Mouse (Mus musculus): ENCODE results near the gene Sept9. TPM values are rescaled to one million over a fixed set of nuclear protein-coding genes. Genes with fewer than 3 reads are reported as not detected.
A peak's percentile ranks its signal among the peaks of the same experiment; 100 is the strongest.

The Sept9 gene
- polyA plus RNA-seq, 1 experiment from 2014 or later, result 52.5 TPM

GRCm38 (mm10) chr11:117356937-117357336 lies 157.5 kb downstream of the Sept9 start:
- Histone ChIP-seq H3K9ac (replicated peaks; ENCODE audit: low read depth) (no peak overlapping the region), H3K4me1 (ENCODE audit: insufficient read depth, low read depth, low read length) (no peaks in the 10 kb centered on the region), H3K4me2 (replicated peaks; ENCODE audit: low read depth, low read length) (no peak overlapping the region), H3K27ac (ENCODE audit: low read length) (no peak overlapping the region), H3K9me3 (ENCODE audit: low read length) (no peaks in the 10 kb centered on the region), H3K4me3 (ENCODE audit: low read depth, low read length) (no peak overlapping the region), H3K27me3 (replicated peaks; ENCODE audit: insufficient read depth, low read length) (no peaks in the 10 kb centered on the region), H3K36me3 (ENCODE audit: insufficient read depth, low read length) (peaks cover 22% of the 10 kb centered on the region)
- WGBS, result 53% methylated on average over 3 of the region's 3 CpGs
- DNase-seq (ENCODE audit: low spot score) (no peak), ATAC-seq (no peak)
- no peak for TF ChIP-seq EP300 (IDR thresholded peaks at IDR 0.05)
- no peak for TF ChIP-seq CTCF (IDR thresholded peaks at IDR 0.05)

- WGBS, result 42% methylated on average over 8 of the region's 8 CpGs
- TF ChIP-seq EP300 (IDR thresholded peaks at IDR 0.05), result 0 out of 2 replicates have a peak, but pooled peaks have one; percentile 31
- peak; percentile 99 for TF ChIP-seq CTCF (IDR thresholded peaks at IDR 0.05)
- H3K4me2 ChIP-seq (replicated peaks; ENCODE audit: low read depth, low read length), result no peak overlapping the region
- peaks cover 22% of the 10 kb centered on the region for H3K36me3 ChIP-seq (ENCODE audit: insufficient read depth, low read length)
- no peaks in the 10 kb centered on the region for H3K27me3 ChIP-seq (replicated peaks; ENCODE audit: insufficient read depth, low read length)
- no peak overlapping the region for H3K9ac ChIP-seq (replicated peaks; ENCODE audit: low read depth)
- H3K27ac ChIP-seq (ENCODE audit: low read length), result no peak overlapping the region
- no peaks in the 10 kb centered on the region for H3K9me3 ChIP-seq (ENCODE audit: low read length)
- no peaks in the 10 kb centered on the region for H3K4me1 ChIP-seq (ENCODE audit: insufficient read depth, low read depth, low read length)
- peak; percentile 82 for ATAC-seq
- H3K4me3 ChIP-seq (ENCODE audit: low read depth, low read length), result no peak overlapping the region
- DNase-seq (ENCODE audit: low spot score), result peak; percentile 96
Observed at GRCm38 (mm10) chr11:117357916-117358639, 158.6 kb downstream of the Sept9 start.

- ATAC-seq (0 out of 2 replicates have a peak, but pooled peaks have one; percentile 12), DNase-seq (ENCODE audit: low spot score) (no peak)
- TF ChIP-seq CTCF (IDR thresholded peaks at IDR 0.05) (no peak), EP300 (IDR thresholded peaks at IDR 0.05) (no peak)
- H3K4me1 ChIP-seq (ENCODE audit: insufficient read depth, low read depth, low read length), result no peaks in the 10 kb centered on the region
- H3K9me3 ChIP-seq (ENCODE audit: low read length), result no peaks in the 10 kb centered on the region
- H3K4me3 ChIP-seq (ENCODE audit: low read depth, low read length), result no peak overlapping the region
- 57% methylated on average over 10 of the region's 10 CpGs for WGBS
- no peak overlapping the region for H3K27ac ChIP-seq (ENCODE audit: low read length)
- H3K9ac ChIP-seq (replicated peaks; ENCODE audit: low read depth), result no peak overlapping the region
- H3K4me2 ChIP-seq (replicated peaks; ENCODE audit: low read depth, low read length), result no peak overlapping the region
- H3K36me3 ChIP-seq (ENCODE audit: insufficient read depth, low read length), result peaks cover 22% of the 10 kb centered on the region
- no peaks in the 10 kb centered on the region for H3K27me3 ChIP-seq (replicated peaks; ENCODE audit: insufficient read depth, low read length)
Observed at GRCm38 (mm10) chr11:117359161-117359560, 159.7 kb downstream of the Sept9 start.

- Histone ChIP-seq H3K4me3 (ENCODE audit: low read depth, low read length) (no peak overlapping the region), H3K27me3 (replicated peaks; ENCODE audit: insufficient read depth, low read length) (no peaks in the 10 kb centered on the region), H3K4me1 (ENCODE audit: insufficient read depth, low read depth, low read length) (no peaks in the 10 kb centered on the region), H3K9me3 (ENCODE audit: low read length) (no peaks in the 10 kb centered on the region), H3K36me3 (ENCODE audit: insufficient read depth, low read length) (peaks cover 17% of the 10 kb centered on the region), H3K4me2 (replicated peaks; ENCODE audit: low read depth, low read length) (no peak overlapping the region), H3K9ac (replicated peaks; ENCODE audit: low read depth) (no peak overlapping the region), H3K27ac (ENCODE audit: low read length) (no peak overlapping the region)
- WGBS, result 59% methylated on average over 5 of the region's 5 CpGs
- ATAC-seq, result 0 out of 2 replicates have a peak, but pooled peaks have one; percentile 9
- peak; percentile 71 for DNase-seq (ENCODE audit: low spot score)
- TF ChIP-seq CTCF (IDR thresholded peaks at IDR 0.05) (peak; percentile 95), EP300 (IDR thresholded peaks at IDR 0.05) (no peak)
Observed at GRCm38 (mm10) chr11:117359870-117360269, 160.4 kb downstream of the Sept9 start.

GRCm38 (mm10) chr11:117360561-117360960 lies 161.1 kb downstream of the Sept9 start:
- no peak overlapping the region for H3K4me2 ChIP-seq (replicated peaks; ENCODE audit: low read depth, low read length)
- no peak overlapping the region for H3K9ac ChIP-seq (replicated peaks; ENCODE audit: low read depth)
- ATAC-seq, result no peak
- H3K4me3 ChIP-seq (ENCODE audit: low read depth, low read length), result no peak overlapping the region
- H3K27me3 ChIP-seq (replicated peaks; ENCODE audit: insufficient read depth, low read length), result no peaks in the 10 kb centered on the region
- 74% methylated on average over 7 of the region's 7 CpGs for WGBS
- H3K36me3 ChIP-seq (ENCODE audit: insufficient read depth, low read length), result peaks cover 10% of the 10 kb centered on the region; the same call in 1 of the 2 replicates
- H3K9me3 ChIP-seq (ENCODE audit: low read length), result no peaks in the 10 kb centered on the region
- DNase-seq (ENCODE audit: low spot score), result no peak
- no peak for TF ChIP-seq CTCF (IDR thresholded peaks at IDR 0.05)
- TF ChIP-seq EP300 (IDR thresholded peaks at IDR 0.05), result no peak
- H3K4me1 ChIP-seq (ENCODE audit: insufficient read depth, low read depth, low read length), result no peaks in the 10 kb centered on the region
- H3K27ac ChIP-seq (ENCODE audit: low read length), result no peak overlapping the region

GRCm38 (mm10) chr11:117362307-117362706 lies 162.8 kb downstream of the Sept9 start:
- Histone ChIP-seq H3K4me2 (replicated peaks; ENCODE audit: low read depth, low read length) (no peak overlapping the region), H3K9ac (replicated peaks; ENCODE audit: low read depth) (no peak overlapping the region), H3K4me1 (ENCODE audit: insufficient read depth, low read depth, low read length) (no peaks in the 10 kb centered on the region), H3K27ac (ENCODE audit: low read length) (no peak overlapping the region), H3K27me3 (replicated peaks; ENCODE audit: insufficient read depth, low read length) (no peaks in the 10 kb centered on the region), H3K36me3 (ENCODE audit: insufficient read depth, low read length) (0 out of 2 replicates have a peak, but pooled peaks cover 8% of the 10 kb centered on the region), H3K9me3 (ENCODE audit: low read length) (no peaks in the 10 kb centered on the region), H3K4me3 (ENCODE audit: low read depth, low read length) (no peak overlapping the region)
- DNase-seq (ENCODE audit: low spot score) (no peak), ATAC-seq (no peak)
- peak; percentile 34 for TF ChIP-seq CTCF (IDR thresholded peaks at IDR 0.05)
- no peak for TF ChIP-seq EP300 (IDR thresholded peaks at IDR 0.05)
- 89% methylated on average over 2 of the region's 2 CpGs for WGBS
